Mouse (Mus musculus) embryonic fibroblast, embryonic 13.5 days (primary cell): ENCODE results near the gene Rab11fip5.

Source experiments
- CTCF ChIP-seq: IDR thresholded peaks from 2 replicates; pipeline ENCODE4 v1.5.1; 2011; ENCODE audit warnings: mild to moderate bottlenecking, control low read depth, low read length, moderate library complexity, borderline replicate concordance; ENCODE audit not compliant: insufficient read depth
- POLR2A ChIP-seq: IDR thresholded peaks from 2 replicates; pipeline ENCODE4 v1.6.1; 2011; ENCODE audit warnings: low read depth, mild to moderate bottlenecking, control low read depth, low read length, moderate library complexity

DNA sequence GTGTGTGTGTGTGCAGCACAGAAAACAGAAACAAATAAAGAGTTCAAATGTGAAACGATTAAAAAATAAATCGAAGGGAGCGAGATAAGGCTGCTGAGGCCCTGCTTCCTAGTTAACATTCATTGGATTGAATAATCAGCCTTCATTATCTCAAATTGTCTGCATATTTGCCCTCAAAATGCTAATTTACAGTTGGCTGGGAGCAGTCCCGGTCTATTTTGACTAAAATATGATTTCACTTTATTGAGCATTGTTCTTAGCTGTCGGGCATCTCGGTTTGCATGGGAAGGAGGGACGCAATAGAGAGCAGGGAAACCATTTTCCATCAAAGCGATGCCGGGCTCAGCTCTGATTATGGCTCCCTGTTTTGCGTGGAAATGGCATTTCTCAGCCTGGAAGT, 28.6 kb upstream of the Rab11fip5 start:
- TF ChIP-seq CTCF: no peak
- TF ChIP-seq POLR2A: no peak
